ENCODE assay signal across 8 mouse cellular contexts in the genomic region with DNA sequence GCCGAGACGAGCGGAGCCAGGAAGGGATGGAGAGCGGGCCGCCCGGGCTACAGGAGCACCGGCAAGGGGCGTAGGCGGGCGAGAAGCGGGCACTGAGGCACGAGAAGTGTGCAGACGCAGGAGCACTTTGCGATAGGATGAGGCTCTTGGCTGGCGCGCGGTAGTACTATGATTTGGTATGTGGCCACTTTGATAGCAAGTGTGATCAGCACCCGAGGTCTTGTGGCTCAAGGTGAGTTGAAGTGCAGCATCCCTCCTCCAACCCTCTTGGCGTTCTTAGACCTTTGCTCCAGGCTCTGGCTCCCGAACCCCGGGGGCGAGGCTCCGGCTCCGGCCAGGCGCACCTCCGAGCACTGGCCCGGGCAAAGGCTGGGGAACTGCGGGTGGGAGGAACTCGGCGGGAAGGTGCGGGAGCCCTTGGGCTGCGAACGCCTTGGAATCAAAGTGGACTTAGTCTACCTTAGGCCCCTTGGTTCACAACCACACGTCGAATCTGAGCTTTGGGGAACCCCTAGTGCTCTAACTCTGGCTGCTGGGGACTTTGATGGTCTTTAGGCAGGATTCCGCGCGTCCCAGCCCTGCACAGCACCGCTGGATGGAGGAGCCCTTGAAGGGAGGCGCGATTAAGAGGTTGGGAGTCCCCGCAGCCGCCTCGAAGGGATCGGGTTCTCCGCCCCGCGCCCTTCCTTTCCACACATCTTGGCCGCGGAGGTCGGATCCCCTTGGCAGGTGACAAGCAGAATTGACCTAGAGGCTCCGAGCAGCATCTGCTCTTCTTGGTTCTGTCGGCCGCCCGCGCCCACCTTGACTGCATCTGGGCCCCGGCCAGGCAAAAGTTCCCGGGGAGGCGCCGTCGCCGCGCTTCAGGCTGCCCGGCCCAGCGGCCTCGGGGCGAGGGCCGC. TPM values are rescaled to one million over a fixed set of nuclear protein-coding genes. Genes with fewer than 3 reads are reported as not detected.
DNase-seq lines count a peak whose midpoint lies in the region; ATAC-seq and TF ChIP-seq lines count a peak whose summit lies in the region.

No protein-coding gene starts in this region.

- peak overlapping the region; percentile 74 for H3K4me2 ChIP-seq in lung, embryonic 16.5 days (ENCODE audit: low read depth, low read length)
- H3K4me2 ChIP-seq in heart, embryonic 14.5 days (ENCODE audit: low read length): peak overlapping the region; percentile 93
- peak overlapping the region; percentile 93 for H3K4me2 ChIP-seq in limb, embryonic 15.5 days
- H3K4me2 ChIP-seq in stomach, postnatal 0 days (replicated peaks; ENCODE audit: low read depth): peak overlapping the region; percentile 84

- ATAC-seq in lung, embryonic 16.5 days (ENCODE audit: low read depth): peak; percentile 13
- ATAC-seq in heart, embryonic 14.5 days (ENCODE audit: insufficient number of reproducible peaks, insufficient read depth, low FRiP score, low read depth): peak; percentile 20; the same call in 1 of the 2 replicates
- peak; percentile 7; the same call in 1 of the 2 replicates for ATAC-seq in limb, embryonic 15.5 days (ENCODE audit: insufficient number of reproducible peaks, low FRiP score, low TSS enrichment, low read depth)
- ATAC-seq in stomach, postnatal 0 days (ENCODE audit: low FRiP score, low TSS enrichment): peak; percentile 3; the same call in 1 of the 2 replicates

- no peaks in the 10 kb centered on the region for H3K9me3 ChIP-seq in lung, embryonic 16.5 days (ENCODE audit: control insufficient read depth, low read length)
- H3K9me3 ChIP-seq in heart, embryonic 14.5 days (ENCODE audit: control insufficient read depth, low read length): no peaks in the 10 kb centered on the region
- no peaks in the 10 kb centered on the region for H3K9me3 ChIP-seq in limb, embryonic 15.5 days
- no peaks in the 10 kb centered on the region for H3K9me3 ChIP-seq in stomach, postnatal 0 days (ENCODE audit: control insufficient read depth, low read length)

- H3K27me3 ChIP-seq in lung, embryonic 16.5 days (ENCODE audit: control insufficient read depth, insufficient read depth, low read depth, low read length): peaks cover 32% of the 10 kb centered on the region
- no peaks in the 10 kb centered on the region for H3K27me3 ChIP-seq in cerebellum, adult 2 months (ENCODE audit: control insufficient read depth, insufficient read depth, low read length)
- H3K27me3 ChIP-seq in heart, embryonic 14.5 days (ENCODE audit: control insufficient read depth, insufficient read depth, low read length): peaks cover 31% of the 10 kb centered on the region
- peaks cover 50% of the 10 kb centered on the region for H3K27me3 ChIP-seq in limb, embryonic 15.5 days
- H3K27me3 ChIP-seq in stomach, postnatal 0 days (ENCODE audit: control insufficient read depth, insufficient read depth, low read length): 0 out of 2 replicates have a peak, but pooled peaks cover 4% of the 10 kb centered on the region

- no peaks in the 10 kb centered on the region for H3K36me3 ChIP-seq in lung, embryonic 16.5 days (ENCODE audit: control insufficient read depth, insufficient read depth, low read length)
- no peaks in the 10 kb centered on the region for H3K36me3 ChIP-seq in heart, embryonic 14.5 days (ENCODE audit: control insufficient read depth, insufficient read depth, low read length)
- H3K36me3 ChIP-seq in limb, embryonic 15.5 days: no peaks in the 10 kb centered on the region
- H3K36me3 ChIP-seq in stomach, postnatal 0 days (ENCODE audit: control insufficient read depth, insufficient read depth, low read length): no peaks in the 10 kb centered on the region

- WGBS in lung, embryonic 16.5 days: under 1% methylated on average over 64 of the region's 68 CpGs
- under 1% methylated on average over 68 of the region's 68 CpGs for WGBS in cerebellum, adult 2 months
- under 1% methylated on average over 68 of the region's 68 CpGs for WGBS in heart, embryonic 14.5 days
- under 1% methylated on average over 68 of the region's 68 CpGs for WGBS in limb, embryonic 15.5 days
- under 1% methylated on average over 65 of the region's 68 CpGs for WGBS in stomach, postnatal 0 days

- H3K27ac ChIP-seq in lung, embryonic 16.5 days (ENCODE audit: low read length): peak overlapping the region; percentile 29; the same call in 1 of the 2 replicates
- H3K27ac ChIP-seq in cerebellum, adult 2 months (ENCODE audit: insufficient read depth, low read length): peak overlapping the region; percentile 67
- H3K27ac ChIP-seq in heart, embryonic 14.5 days (replicated peaks in 1 of 2; ENCODE audit: control insufficient read depth in 1 of 2, insufficient read depth in 1 of 2, low read depth in 2 of 2, low read length in 2 of 2): no peak overlapping the region
- no peak overlapping the region for H3K27ac ChIP-seq in limb, embryonic 15.5 days
- H3K27ac ChIP-seq in stomach, postnatal 0 days (replicated peaks): peak overlapping the region; percentile 82

- no peak for TF ChIP-seq EP300 in stomach, postnatal 0 days (optimal IDR thresholded peaks at IDR 0.05)

- H3K4me1 ChIP-seq in lung, embryonic 16.5 days (replicated peaks; ENCODE audit: control insufficient read depth, insufficient read depth, low read length): peaks cover 5% of the 10 kb centered on the region; the same call in 1 of the 2 replicates
- peaks cover 17% of the 10 kb centered on the region for H3K4me1 ChIP-seq in cerebellum, adult 2 months (ENCODE audit: control insufficient read depth, insufficient read depth, low read length)
- peaks cover 3 to 14% of the 10 kb centered on the region in 2 experiments for H3K4me1 ChIP-seq in heart, embryonic 14.5 days (ENCODE audit: control insufficient read depth in 2 of 2, insufficient read depth in 2 of 2, low read length in 2 of 2)
- peaks cover 33% of the 10 kb centered on the region for H3K4me1 ChIP-seq in limb, embryonic 15.5 days
- 0 out of 2 replicates have a peak, but pooled peaks cover 2% of the 10 kb centered on the region for H3K4me1 ChIP-seq in stomach, postnatal 0 days (replicated peaks; ENCODE audit: control insufficient read depth, insufficient read depth)

- peak overlapping the region; percentile 63 for H3K4me3 ChIP-seq in lung, embryonic 16.5 days (ENCODE audit: low read length)
- H3K4me3 ChIP-seq in cerebellum, adult 2 months (replicated peaks; ENCODE audit: insufficient read depth, low read depth, low read length): peak overlapping the region; percentile 83
- H3K4me3 ChIP-seq in heart, embryonic 14.5 days (ENCODE audit: control insufficient read depth in 1 of 2, insufficient read depth in 1 of 2, low read depth in 1 of 2, low read length in 2 of 2): peak overlapping the region; percentile 67
- peak overlapping the region; percentile 52 for H3K4me3 ChIP-seq in limb, embryonic 15.5 days
- peak overlapping the region; percentile 59 for H3K4me3 ChIP-seq in stomach, postnatal 0 days (ENCODE audit: low read depth, low read length)

- no peak for TF ChIP-seq CTCF in cerebellum, adult 2 months (IDR thresholded peaks at IDR 0.05; ENCODE audit: borderline replicate concordance, insufficient read depth, low read depth, low read length)
- TF ChIP-seq CTCF in stomach, postnatal 0 days (IDR thresholded peaks at IDR 0.05; ENCODE audit: low read depth): no peak

- no peak for TF ChIP-seq POLR2A in cerebellum, adult 2 months (IDR thresholded peaks at IDR 0.05; ENCODE audit: borderline replicate concordance, insufficient read depth, low read length)

- DNase-seq in lung, postnatal 25 days (ENCODE audit: low spot score): no peak
- DNase-seq in cerebellum, adult 2 months: peak in 1 of 2 experiments; percentile 48
- peak; percentile 31 for DNase-seq in stomach, postnatal 0 days (ENCODE audit: low spot score)
- DNase-seq in urinary bladder, postnatal 4 days (ENCODE audit: low spot score in 2 of 2): no peak
- DNase-seq in right cerebral cortex, adult 2 months (ENCODE audit: low spot score in 2 of 2): no peak

- H3K9ac ChIP-seq in lung, embryonic 16.5 days (ENCODE audit: low read length): peak overlapping the region; percentile 56
- peak overlapping the region; percentile 59 for H3K9ac ChIP-seq in heart, embryonic 14.5 days (ENCODE audit: low read length)
- H3K9ac ChIP-seq in limb, embryonic 15.5 days: 0 out of 2 replicates have a peak overlapping the region, but pooled peaks have one; percentile 40
- H3K9ac ChIP-seq in stomach, postnatal 0 days (ENCODE audit: low read length): peak overlapping the region; percentile 60

RNA-seq across cellular contexts. Expression of gene Igsf9b, which starts 0.5 kb away (rescaled TPM):
- polyA plus RNA-seq in lung, embryonic 16.5 days (2015; fragmentation: Nextera tagmentation; extraction: Ambion mirVana): 2.4 and 2.6 TPM in 2 replicates
- 25.7 and 31.6 TPM in 2 replicates for polyA plus RNA-seq in cerebellum, adult 2 months (2012; rRNA removed)
- 4.2 and 4.5 TPM in 2 replicates for polyA plus RNA-seq in heart, embryonic 14.5 days (2014; fragmentation: Nextera tagmentation; extraction: Ambion mirVana)
- 3.2 and 3.5 TPM in 2 replicates for polyA plus RNA-seq in limb, embryonic 15.5 days (2015; fragmentation: Nextera tagmentation; extraction: Ambion mirVana)
- 6.0 TPM in 2 replicates for polyA plus RNA-seq in stomach, postnatal 0 days (2015; fragmentation: Nextera tagmentation; extraction: Ambion mirVana)

Comparison
In these comparisons a context has a peak if more than half of its experiments do, and no peak if none do; other contexts are left out.
1. H3K27ac ChIP-seq: peak in lung, embryonic 16.5 days (single experiment), cerebellum, adult 2 months (single experiment) and stomach, postnatal 0 days (single experiment); none in heart, embryonic 14.5 days (0 of 2) and limb, embryonic 15.5 days (single experiment).
2. Peak in every context shown above with its lines, with median percentiles within 50 percentile points of each other: ATAC-seq, H3K4me2 ChIP-seq, H3K4me3 ChIP-seq and H3K9ac ChIP-seq.